Mouse (Mus musculus): ENCODE results near the gene Ppp1r12a. TPM values are rescaled to one million over a fixed set of nuclear protein-coding genes. Genes with fewer than 3 reads are reported as not detected.

Ppp1r12a gene
- total RNA-seq (2015; ENCODE audit: low replicate concordance) (70.0 and 106 TPM in 2 replicates), total RNA-seq (2017; ENCODE audit: low replicate concordance) (157 and 169 TPM in 2 replicates)

- peak; percentile 92 for ATAC-seq (replicated peaks; ENCODE audit: low FRiP score, poor library complexity, severe bottlenecking)
Measured at GRCm38 (mm10) chr10:108161261-108162256, at the start of gene Ppp1r12a. Gene Ppp1r12a (plus strand): TSS chr10:108162193.

DNA sequence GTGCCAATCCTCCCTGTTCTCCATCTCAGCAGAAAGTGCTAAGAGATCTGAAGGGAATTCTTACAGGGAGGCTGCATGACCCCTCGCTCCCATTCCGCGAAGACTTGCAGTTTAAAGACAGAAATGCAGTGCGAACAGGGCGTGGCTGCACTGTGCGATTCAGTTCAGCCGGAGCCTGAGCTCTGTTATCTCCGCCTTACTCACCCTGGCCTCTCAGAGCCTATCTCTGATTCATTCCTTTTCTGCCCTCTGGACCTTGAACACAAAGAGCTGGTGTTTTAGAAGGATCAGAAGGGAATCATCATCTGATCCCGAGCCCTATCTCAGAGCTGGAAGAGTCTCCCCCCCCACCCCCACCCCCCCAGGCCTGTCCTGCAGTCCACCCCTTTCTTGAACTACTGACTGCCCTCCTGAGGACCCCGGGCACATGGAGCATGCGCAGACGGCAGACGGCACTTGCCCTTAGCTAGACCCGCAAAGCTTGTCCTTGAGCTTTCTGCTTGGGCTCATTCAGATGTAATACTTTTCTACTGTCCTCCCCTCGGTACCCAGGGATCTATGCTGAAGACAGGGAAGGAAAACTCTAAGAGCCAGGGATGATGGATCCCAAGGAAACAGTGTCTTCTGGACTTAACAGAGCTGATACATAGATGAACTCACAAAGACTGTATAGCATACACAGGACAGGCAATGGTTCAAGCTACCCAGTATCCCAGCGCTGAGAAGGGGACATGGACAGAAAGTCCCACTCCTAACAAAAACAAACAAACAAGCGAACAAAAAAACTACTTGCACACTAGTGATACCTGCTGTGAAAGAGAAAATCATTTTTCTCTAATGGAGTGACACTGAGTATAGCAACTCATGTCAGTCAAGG, 48.4 kb upstream of the Ppp1r12a start:
- ATAC-seq (replicated peaks; ENCODE audit: low FRiP score, poor library complexity, severe bottlenecking) = peak; percentile 49; the same call in 1 of the 2 replicates

- no peak for ATAC-seq (replicated peaks; ENCODE audit: low FRiP score, poor library complexity, severe bottlenecking)
Measured at GRCm38 (mm10) chr10:108118200-108119163, 43.5 kb upstream of the Ppp1r12a start.

DNA sequence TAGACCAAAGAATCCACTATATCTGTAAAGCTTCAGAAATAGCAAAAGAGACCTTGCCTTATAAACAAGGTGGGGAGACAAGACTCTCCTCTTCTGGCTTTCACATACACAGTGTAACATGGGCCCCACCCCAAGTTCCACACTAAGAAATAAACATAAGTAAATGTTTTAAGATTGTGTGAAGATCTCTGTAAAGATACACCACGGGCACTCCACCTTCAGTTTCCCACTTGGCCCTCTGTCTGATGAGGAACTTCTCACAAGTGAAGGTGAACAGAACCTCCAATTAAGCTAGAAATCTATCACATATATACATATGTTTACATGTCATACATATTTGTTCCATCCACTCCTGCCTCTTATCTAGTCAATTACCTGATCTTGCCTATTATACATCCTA, 42.6 kb upstream of the Ppp1r12a start:
- ATAC-seq (replicated peaks; ENCODE audit: low FRiP score, poor library complexity, severe bottlenecking) = no peak

- no peak for ATAC-seq (replicated peaks; ENCODE audit: low FRiP score, poor library complexity, severe bottlenecking)
Measured at GRCm38 (mm10) chr10:108124934-108125599, 36.9 kb upstream of the Ppp1r12a start.

DNA sequence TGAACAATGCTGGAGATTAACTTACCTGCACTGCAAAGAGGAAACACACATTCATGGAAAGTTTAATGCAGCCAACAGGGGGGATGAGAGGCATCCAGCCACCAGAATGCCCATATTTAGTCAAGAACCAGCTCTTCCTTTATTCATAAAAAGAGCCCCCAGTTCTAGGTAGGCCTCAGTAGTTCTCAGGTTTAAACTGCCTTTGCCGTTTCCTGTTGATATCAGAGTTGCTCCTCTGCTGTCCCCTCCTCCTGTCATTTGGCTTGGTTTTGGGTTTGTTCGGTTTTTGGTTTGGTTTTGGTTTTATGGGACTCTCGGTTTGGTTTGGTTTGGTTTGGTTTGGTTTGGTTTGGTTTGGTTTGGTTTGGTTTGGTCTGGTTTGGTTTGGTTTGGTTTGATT, 32.8 kb upstream of the Ppp1r12a start:
- no peak for ATAC-seq (replicated peaks; ENCODE audit: low FRiP score, poor library complexity, severe bottlenecking)

DNA sequence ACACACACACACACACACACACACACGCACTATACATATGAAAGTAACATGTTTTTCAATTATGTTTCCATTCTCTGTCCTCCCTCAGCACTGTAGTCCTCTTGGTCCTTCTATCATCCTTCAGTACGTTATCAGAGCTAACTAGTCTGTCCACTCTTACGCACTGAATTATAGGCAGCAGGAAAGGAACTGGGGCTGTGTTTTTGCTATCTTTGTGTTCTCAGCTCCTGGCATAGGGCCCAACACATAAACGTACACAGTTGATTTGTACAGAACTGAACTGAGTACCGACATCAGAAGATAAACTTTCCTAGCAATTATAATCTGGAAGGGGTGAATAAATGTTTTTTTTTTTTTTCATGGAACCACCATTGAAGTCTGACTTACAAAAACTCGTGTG, 30.1 kb upstream of the Ppp1r12a start:
- ATAC-seq (replicated peaks; ENCODE audit: low FRiP score, poor library complexity, severe bottlenecking) = no peak

DNA sequence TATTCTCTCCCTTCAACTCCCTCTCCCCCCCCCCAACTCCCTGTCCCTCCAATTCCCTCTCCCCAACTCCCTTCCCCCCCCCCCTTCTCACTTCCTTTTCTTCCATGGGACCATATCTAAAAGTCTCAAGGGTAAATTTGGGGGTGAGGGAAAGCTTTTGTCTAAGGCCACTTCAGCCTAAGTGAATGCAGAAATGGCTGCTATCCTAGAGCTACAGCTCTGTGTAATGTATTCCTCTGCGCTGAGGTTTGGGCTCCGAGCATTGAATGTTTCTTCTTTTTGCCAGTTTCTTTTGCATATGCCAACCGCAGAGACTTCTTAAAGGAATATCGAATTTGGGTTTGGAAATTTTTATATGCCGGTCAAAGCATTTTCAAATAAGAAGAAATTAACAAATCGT, 28.7 kb upstream of the Ppp1r12a start:
- ATAC-seq (replicated peaks; ENCODE audit: low FRiP score, poor library complexity, severe bottlenecking) = no peak

DNA sequence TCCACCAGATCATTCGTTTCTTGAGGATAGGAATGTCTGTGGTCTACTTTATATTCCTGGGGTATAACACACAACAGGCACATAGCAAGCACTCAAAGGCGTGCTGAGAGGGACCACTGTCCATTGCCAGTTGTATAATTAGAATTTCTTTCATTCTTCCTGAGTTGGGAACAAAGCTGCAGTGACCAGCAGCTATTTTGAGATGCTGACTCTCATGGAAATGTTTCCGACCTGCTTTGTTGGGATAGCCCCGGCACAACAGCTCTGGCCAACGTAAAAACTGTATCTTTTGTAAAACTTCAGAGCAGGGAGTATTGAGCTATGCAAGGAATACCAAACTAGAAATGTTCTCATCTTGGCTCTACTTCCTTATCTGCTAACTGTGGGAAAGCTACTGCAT, 28.2 kb upstream of the Ppp1r12a start:
- no peak for ATAC-seq (replicated peaks; ENCODE audit: low FRiP score, poor library complexity, severe bottlenecking)

GRCm38 (mm10) chr10:108138347-108138746, 23.6 kb upstream of the Ppp1r12a start:
- no peak for ATAC-seq (replicated peaks; ENCODE audit: low FRiP score, poor library complexity, severe bottlenecking)

DNA sequence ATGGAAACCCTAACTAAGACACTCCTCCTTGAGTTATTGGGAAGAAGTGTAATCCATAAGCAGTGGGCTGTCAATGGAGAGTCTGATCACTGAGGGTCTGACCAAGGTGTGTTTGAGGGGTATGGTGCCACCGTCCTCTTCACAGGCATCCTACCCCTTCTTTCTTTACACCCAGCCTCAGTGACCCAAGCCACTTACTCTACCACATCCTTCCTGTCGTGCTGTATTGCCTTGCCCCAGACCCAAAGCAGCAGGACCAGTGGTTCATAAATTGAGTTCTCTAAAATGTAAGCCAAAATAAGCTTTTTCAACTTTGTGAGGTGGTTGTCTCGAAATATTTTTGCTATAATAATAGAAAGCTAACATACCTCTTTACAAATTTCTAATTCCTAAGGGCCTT, 22.2 kb upstream of the Ppp1r12a start:
- no peak for ATAC-seq (replicated peaks; ENCODE audit: low FRiP score, poor library complexity, severe bottlenecking)

DNA sequence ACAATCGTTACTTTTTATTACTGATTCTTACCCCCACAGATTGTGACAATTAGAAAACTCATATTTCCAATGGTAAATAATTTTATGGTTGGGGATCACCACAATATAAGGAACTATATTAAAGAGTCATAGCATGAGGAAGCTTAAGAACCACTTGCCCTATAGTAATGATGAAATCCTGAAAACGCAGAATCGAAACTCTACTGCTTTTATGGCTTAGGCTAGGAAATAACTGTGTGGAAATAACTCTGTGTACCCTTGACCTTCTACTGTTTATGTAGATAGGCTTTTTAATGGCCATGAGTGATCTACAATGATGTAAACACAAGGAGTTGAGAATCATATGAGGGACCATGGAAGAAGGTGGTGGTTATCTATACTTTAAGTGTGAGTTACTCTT, 21.3 kb upstream of the Ppp1r12a start:
- ATAC-seq (replicated peaks; ENCODE audit: low FRiP score, poor library complexity, severe bottlenecking) = no peak

DNA sequence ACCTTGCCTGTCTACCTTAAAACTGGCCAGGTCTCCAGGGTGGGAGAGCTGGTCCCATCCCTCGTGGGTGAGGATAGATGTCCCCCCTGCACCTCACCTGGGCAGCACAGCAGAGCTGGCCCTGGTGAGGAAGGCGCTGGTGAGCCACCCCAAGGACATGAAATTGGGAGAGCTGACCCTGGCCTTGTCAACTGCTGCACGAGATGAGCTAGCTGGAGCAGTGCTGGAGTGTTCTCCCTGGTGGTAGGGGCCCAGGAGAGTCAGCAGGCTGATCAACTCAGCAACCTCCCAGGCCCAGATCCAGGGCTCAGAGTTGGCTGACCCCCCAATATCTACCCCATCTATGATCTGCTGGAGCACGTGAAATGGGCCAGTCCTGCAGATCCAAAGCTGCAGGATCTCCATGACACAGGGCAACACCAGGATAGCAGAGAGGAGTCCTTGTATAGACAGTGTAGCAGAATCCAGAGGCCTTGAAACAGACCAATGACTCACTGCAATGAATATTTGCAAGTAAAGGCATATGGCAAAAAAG, 17.9 kb upstream of the Ppp1r12a start:
- ATAC-seq (replicated peaks; ENCODE audit: low FRiP score, poor library complexity, severe bottlenecking) = no peak

GRCm38 (mm10) chr10:108145701-108146100, 16.3 kb upstream of the Ppp1r12a start:
- ATAC-seq (replicated peaks; ENCODE audit: low FRiP score, poor library complexity, severe bottlenecking) = no peak

DNA sequence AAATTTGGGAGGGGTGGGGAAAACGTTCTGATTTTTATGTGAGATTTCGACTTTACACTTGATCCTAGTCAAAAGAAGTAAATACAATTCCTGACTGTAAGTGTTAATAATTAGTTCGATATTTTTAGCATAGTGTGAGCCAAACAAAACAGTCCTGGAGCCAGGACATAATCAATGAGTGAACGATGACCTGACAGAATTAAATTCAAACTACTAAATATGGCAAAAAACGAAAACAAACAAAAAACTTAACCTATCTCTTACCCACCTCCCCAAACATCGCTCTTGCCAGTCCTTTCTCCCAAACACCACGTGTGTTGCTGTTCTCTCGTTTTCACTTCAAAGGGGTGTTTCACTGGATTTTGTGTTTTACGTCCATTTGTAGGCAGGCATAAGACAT, 15.0 kb upstream of the Ppp1r12a start:
- no peak for ATAC-seq (replicated peaks; ENCODE audit: low FRiP score, poor library complexity, severe bottlenecking)

DNA sequence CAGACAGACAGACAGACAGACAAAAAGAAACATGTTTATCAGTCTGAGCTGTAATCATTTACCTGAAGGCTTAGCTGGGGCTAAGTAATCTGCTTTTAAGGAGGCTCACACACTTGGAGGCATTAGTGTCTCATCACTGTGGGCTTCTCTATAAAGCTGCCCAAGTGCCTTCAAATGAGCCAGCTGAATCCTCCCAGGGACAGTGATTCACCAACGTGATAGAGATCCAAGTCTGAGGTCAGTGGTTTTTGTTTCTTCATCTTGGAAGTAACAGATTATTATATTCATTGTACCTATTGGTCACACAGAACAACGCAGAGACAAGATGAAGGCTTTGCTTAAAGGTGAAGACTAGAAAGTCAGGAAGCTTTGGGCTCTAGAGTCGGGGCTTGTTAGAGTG, 8.7 kb upstream of the Ppp1r12a start:
- ATAC-seq (replicated peaks; ENCODE audit: low FRiP score, poor library complexity, severe bottlenecking) = no peak

GRCm38 (mm10) chr10:108155042-108155686, 6.8 kb upstream of the Ppp1r12a start:
- ATAC-seq (replicated peaks; ENCODE audit: low FRiP score, poor library complexity, severe bottlenecking) = no peak

DNA sequence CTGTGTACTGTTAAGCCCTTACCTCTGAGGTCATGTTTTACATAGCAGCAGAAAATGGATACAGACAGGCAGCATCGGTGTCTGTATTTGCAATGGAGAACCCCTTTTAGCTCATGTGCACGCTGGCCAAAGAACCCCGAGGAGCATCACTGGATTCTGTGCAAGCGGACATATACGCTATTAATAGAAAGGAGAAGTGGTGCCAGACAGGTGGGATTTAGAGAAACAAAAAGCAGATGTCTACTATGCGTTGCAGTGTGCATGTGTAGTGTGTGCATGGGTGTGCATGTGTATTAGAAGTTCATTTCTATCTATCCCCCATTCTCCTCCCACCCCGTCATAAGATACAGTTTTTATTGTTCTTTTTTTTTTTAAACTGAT, 6.3 kb upstream of the Ppp1r12a start:
- no peak for ATAC-seq (replicated peaks; ENCODE audit: low FRiP score, poor library complexity, severe bottlenecking)
